Mouse (Mus musculus) heart, adult 2 months (tissue): ENCODE measurements at regions not wholly inside any gene's neighbourhood (a gene's known extent, or its start where the extent isn't known, plus 50 kb on each side); places are given as distances from the start of the nearest gene placed in this dataset.

Experiments
- CTCF ChIP-seq: fragments of 200-600 bp; IDR thresholded peaks from 2 replicates; pipeline ENCODE4 v1.8.1; 2022; ENCODE audit warnings: antibody characterized with exemption, mild to moderate bottlenecking, moderate library complexity
- POLR2A ChIP-seq: fragments of 200-500 bp; IDR thresholded peaks from 2 replicates; pipeline ENCODE4 v1.6.1; 2011; ENCODE audit warnings: mild to moderate bottlenecking, low read depth, low read length, control low read depth; ENCODE audit not compliant: insufficient read depth

DNA sequence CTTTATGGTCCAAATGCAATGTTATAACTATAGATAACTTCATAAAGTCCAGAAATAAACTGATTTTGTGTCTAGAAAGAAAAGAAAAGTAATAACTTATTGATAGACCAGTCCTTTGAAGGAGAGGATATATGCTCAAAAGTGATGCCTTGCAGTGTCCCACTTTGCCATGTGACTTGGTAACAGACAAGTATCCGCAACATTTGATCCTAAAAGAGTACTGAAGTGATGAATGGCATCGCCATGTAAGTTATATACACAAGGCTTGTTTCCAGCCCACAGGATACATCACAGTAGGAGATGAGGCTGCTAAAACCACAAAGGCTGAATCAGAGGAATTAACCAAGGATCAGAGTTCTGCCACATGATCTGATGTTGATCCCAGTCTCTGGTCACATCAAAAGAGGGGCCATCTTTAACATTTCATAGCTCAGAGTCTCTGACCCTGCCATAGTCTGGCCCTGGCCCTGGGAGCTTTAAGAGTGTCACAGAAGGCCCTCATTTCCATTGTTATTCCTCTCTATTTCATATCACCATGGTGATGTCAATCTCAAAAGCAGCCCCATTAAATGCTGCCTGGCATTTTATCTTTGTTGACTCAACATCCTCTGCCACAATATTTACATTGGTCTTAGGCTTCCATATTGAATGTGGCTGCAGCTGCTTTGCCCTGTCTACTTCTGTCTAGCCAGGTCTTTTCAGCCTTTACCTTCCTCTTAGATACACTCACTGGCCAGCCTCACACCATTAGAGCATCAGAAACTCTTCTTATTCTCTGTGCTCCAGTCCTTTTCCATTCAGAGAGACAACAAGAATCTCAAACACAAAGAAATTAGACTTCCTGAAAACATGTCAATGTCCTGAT is 506.4 kb upstream of the Gm9747 start:
- TF ChIP-seq CTCF (no peak), POLR2A (no peak)
